Mouse (Mus musculus): ENCODE measurements around the gene Gdf5.

- TF ChIP-seq GATA1 (IDR thresholded peaks at IDR 0.05; ENCODE audit: borderline replicate concordance, low read length) (no peak), FLI1 (IDR thresholded peaks at IDR 0.05; ENCODE audit: low read length) (no peak)
Measured at GRCm38 (mm10) chr2:155973348-155973747, 28.2 kb upstream of the Gdf5 start.

Measured in megakaryocyte, embryonic 14.5 days (primary cell).